Mouse (Mus musculus) lung, adult 2 months (tissue): ENCODE data around the gene Tspan17.

Source experiments
- CTCF ChIP-seq: fragments of 200-500 bp; IDR thresholded peaks from 2 replicates; pipeline ENCODE4 v1.5.1; 2011; ENCODE audit warnings: mild to moderate bottlenecking, low read length, control low read depth; ENCODE audit not compliant: insufficient read depth
- POLR2A ChIP-seq: fragments of 200-500 bp; IDR thresholded peaks from 2 replicates; pipeline ENCODE4 v1.6.1; 2011; ENCODE audit warnings: low read depth, mild to moderate bottlenecking, control low read depth, low read length, borderline replicate concordance; ENCODE audit errors: extremely low read depth

- TF ChIP-seq CTCF: no peak
- TF ChIP-seq POLR2A: no peak
Measured at GRCm38 (mm10) chr13:54805134-54805838, 16.1 kb downstream of the Tspan17 start.
